Mouse (Mus musculus) neural tube, embryonic 11.5 days (tissue): Measurements from ENCODE around the gene Kank2. TPM values are rescaled to one million over a fixed set of nuclear protein-coding genes. Genes with fewer than 3 reads are reported as not detected.

ENCODE experiments used
- ATAC-seq: fragments of 200-750 bp; cut with Nextera tagmentation; 2 replicates; pipeline ENCODE4 v1.8.0; 2017; ENCODE audit warnings: moderate number of reproducible peaks, mild to moderate bottlenecking, moderate TSS enrichment, moderate library complexity; ENCODE audit not compliant: insufficient read depth, low FRiP score, low TSS enrichment
- DNase-seq: peaks from one replicate; pipeline ENCODE4 v3.0.0-alpha.2; 2015; ENCODE audit warnings: low spot score
- H3K27ac ChIP-seq: fragments of 300-500 bp; sonication (generic); 2 replicates; pipeline ENCODE4 v1.5.1; 2014; ENCODE audit warnings: low read depth, mild to moderate bottlenecking, low read length
- H3K27me3 ChIP-seq: fragments of 300-500 bp; sonication (generic); 2 replicates; pipeline ENCODE4 v1.6.1; 2014; ENCODE audit warnings: mild to moderate bottlenecking, low read length, mixed read lengths; ENCODE audit not compliant: control insufficient read depth, insufficient read depth
- H3K36me3 ChIP-seq: fragments of 300-500 bp; sonication (generic); 2 replicates; pipeline ENCODE4 v1.6.1; 2014; ENCODE audit warnings: mild to moderate bottlenecking, low read length, moderate library complexity, mixed read lengths; ENCODE audit not compliant: control insufficient read depth, insufficient read depth
- H3K4me1 ChIP-seq: fragments of 300-500 bp; sonication (generic); 2 replicates; pipeline ENCODE4 v1.6.1; 2014; ENCODE audit warnings: low read length, mixed read lengths; ENCODE audit not compliant: control insufficient read depth, insufficient read depth
- H3K4me2 ChIP-seq: fragments of 300-500 bp; sonication (generic); 2 replicates; pipeline ENCODE4 v1.6.1; 2014; ENCODE audit warnings: low read depth, mild to moderate bottlenecking, moderate library complexity
- H3K4me3 ChIP-seq: fragments of 300-500 bp; sonication (generic); 2 replicates; pipeline ENCODE4 v1.5.1; 2014; ENCODE audit warnings: low read depth, low read length
- H3K9ac ChIP-seq: fragments of 300-500 bp; sonication (generic); 2 replicates; pipeline ENCODE4 v1.6.1; 2014; ENCODE audit warnings: mild to moderate bottlenecking, low read length
- H3K9me3 ChIP-seq: fragments of 300-500 bp; sonication (generic); 2 replicates; pipeline ENCODE4 v1.6.1; 2016; ENCODE audit warnings: low read length; ENCODE audit not compliant: control insufficient read depth
- WGBS: fragments of 180-500 bp; shearing (Covaris S2); extraction: QIAGEN DNeasy Blood & Tissue Kit; methylation state at CpG from one replicate; pipeline ENCODE4 v1.1.7; 2014; 5-methylcytosine and 5-hydroxymethylcytosine counted together
- polyA plus RNA-seq: library from polyadenylated mRNA; unstranded; fragments of >200 nt; fragmentation: Nextera tagmentation; extraction: Ambion mirVana; gene quantifications from 2 replicates; pipeline ENCODE4 v1.2.1, GENCODE M21; 2014

Gene Kank2
- polyA plus RNA-seq, 1 experiment from 2014 or later, result 3.7 TPM

DNA sequence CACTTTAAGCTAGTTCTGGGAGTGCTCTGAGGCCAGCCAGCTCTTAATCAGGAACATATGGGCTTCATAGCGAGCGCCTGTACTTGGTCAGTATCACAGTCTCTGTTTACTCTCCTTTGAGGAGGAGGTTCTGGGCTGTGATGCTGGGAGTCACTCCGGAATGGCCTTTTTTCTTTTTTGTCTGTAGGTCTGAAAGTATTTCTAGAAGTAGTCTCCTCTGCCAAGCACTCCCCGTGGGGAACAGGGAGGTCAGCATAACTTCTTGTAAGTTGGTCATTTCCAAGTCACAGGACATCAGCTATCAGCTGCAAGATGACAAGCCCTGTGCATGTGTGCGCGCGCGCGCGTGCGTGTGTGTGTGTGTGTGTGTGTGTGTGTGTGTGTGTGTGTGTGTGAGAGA, 30.6 kb downstream of the Kank2 start:
- Histone ChIP-seq H3K27ac (no peak overlapping the region), H3K9ac (no peak overlapping the region; the same call in 1 of the 2 replicates)
- ATAC-seq, result no peak

DNA sequence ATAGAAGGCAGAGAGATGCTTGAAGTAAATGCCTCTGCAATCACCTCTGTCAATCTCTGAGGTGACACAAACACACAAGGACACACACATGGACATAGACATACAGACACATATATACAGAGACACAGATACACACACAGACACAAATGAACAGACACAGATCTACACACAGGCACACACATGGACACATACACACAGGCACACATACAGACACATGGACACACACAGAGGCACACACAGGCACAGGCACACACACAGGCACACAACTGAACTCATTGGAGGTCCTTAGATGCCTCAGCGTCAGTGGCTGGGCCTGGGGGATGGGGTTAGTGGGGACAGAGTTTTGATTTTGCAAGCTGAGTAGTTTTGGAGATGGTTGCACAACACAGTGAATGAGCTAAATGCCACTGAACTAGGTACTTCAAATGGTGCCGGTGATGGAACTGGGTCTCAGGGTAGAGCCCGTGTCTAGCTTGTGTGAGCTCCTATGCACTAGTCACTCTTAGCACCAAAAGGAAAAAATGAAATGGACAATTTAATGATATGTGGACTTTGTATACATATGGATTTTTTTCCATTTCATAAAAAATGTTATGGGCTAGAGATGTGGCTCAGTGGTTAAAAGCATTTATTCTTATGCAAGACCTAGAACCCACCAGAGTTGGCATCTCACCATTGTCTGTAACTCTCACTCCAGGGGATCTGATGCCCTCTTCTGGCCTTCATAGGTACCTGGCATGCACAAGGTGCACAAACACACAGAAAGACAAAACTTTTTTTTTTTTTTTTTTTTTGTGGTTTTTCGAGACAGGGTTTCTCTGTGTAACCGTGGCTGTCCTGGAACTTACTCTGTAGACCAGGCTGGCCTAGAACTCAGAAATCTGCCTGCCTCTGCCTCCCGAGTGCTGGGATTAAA, 34.2 kb downstream of the Kank2 start:
- H3K27ac ChIP-seq, result no peak overlapping the region
- peaks cover 4% of the 10 kb centered on the region; the same call in 1 of the 2 replicates for H3K4me1 ChIP-seq
- H3K4me2 ChIP-seq, result no peak overlapping the region
- no peaks in the 10 kb centered on the region for H3K27me3 ChIP-seq
- WGBS, result 96% methylated on average over 6 of the region's 6 CpGs
- no peaks in the 10 kb centered on the region; the same call in 1 of the 2 replicates for H3K36me3 ChIP-seq
- DNase-seq (no peak), ATAC-seq (no peak)
- H3K4me3 ChIP-seq, result no peak overlapping the region
- H3K9ac ChIP-seq, result no peak overlapping the region
- no peaks in the 10 kb centered on the region for H3K9me3 ChIP-seq

More for the DNA sequence above, 30.6 kb downstream of the Kank2 start:
- Histone ChIP-seq H3K4me1 (peaks cover 4% of the 10 kb centered on the region; the same call in 1 of the 2 replicates), H3K4me3 (no peak overlapping the region), H3K27me3 (no peaks in the 10 kb centered on the region), H3K9me3 (no peaks in the 10 kb centered on the region), H3K4me2 (no peak overlapping the region), H3K36me3 (no peaks in the 10 kb centered on the region; the same call in 1 of the 2 replicates)
- 72% methylated on average over 11 of the region's 11 CpGs for WGBS
- no peak for DNase-seq

DNA sequence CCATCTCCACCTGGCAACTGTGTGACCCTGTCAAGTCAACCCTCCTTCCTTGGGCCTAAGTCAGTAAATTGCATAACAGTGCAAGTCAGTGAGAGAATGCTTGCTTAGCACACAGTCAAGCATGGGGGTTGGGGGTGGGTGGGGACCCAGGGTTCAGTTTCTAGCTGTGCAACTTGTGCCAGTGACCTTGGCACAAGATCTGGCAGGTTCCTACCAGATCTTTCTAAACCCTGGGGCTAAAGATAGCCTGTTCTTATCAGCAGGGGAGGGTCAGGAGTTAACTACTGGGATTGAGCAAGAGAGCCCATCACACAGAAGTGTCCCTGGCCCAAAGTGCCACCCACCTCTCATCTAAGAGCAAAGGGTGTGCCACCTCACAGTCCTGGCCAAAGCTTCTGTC, 36.4 kb downstream of the Kank2 start:
- no peak overlapping the region for H3K27ac ChIP-seq
- H3K36me3 ChIP-seq, result peaks cover 2% of the 10 kb centered on the region; the same call in 1 of the 2 replicates
- ATAC-seq, result no peak
- H3K4me3 ChIP-seq, result no peak overlapping the region
- no peak for DNase-seq
- H3K4me1 ChIP-seq, result 0 out of 2 replicates have a peak, but pooled peaks cover 6% of the 10 kb centered on the region
- no peak overlapping the region for H3K4me2 ChIP-seq
- H3K9ac ChIP-seq, result no peak overlapping the region
- no peaks in the 10 kb centered on the region for H3K27me3 ChIP-seq
- no peaks in the 10 kb centered on the region for H3K9me3 ChIP-seq

DNA sequence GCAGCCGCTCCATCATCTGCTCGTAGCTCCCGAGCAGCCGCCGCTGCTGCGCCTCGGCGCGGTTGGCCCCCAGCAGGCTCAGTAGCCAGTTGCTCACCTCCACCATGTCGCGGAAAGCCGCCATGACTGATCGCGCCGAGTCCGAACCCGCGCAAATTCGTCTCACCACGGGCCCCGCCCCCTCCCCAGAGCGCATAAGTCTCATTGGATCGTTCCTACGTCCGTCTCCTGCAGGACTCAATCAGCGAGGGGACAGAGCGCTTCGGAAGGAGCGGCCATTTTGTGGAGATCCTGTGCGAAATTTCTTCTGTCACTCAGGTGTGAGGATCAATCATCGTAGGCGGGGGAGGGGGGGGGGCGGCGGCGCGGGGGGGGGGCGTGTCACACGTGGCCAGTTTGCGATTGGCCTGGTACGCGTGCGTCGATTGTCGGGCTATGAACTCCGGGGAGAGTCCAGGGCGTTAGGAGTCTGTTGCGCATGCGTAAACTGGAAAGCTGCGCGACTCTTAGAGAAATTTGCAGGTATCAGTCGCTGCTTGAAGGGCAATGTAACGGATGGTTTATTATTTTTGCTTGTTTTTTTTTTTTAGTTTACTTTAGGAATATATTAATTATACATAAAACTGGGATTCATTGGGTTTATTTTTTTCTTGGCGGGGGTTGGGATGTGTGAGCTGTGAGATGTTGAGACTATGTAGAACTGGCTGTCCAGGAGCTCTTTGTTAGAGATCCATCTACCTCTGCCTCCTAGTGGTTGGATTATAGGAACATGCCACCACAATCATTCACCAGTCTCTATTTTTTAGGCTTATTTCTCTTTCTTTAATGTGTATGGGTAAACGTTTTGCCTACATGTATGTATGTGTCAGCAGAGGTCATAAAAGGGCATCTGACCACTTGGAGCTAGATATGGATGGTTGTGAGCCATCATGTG, 38.1 kb downstream of the Kank2 start, which contains the start of gene Spc24:
Gene Spc24 (minus strand): TSS at position 149 of the 934 bp plus-strand sequence.
- peak; percentile 96 for ATAC-seq

DNA sequence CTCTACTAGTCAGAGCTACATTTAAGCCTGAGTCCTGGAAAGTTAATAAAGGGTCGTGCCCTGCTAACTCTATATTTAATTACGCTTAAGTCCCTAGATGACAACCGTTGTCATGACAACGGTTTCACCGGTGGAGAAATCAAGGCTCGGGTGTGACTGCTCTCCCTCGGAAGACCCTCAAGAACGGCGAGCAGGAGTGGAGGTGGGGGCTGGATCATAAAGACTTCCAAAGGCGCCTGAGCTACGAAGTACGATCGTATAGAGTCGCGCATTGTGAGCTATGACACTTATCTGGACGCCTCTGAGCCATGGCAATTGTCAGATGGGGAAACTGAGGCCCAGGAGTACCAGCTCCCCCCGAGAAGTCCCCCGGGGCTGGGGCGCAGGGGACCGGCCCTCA, 38.8 kb downstream of the Kank2 start:
- Histone ChIP-seq H3K4me2 (peak overlapping the region; percentile 80), H3K4me3 (peak overlapping the region; percentile 63), H3K4me1 (0 out of 2 replicates have a peak, but pooled peaks cover 6% of the 10 kb centered on the region), H3K27me3 (no peaks in the 10 kb centered on the region), H3K27ac (no peak overlapping the region), H3K9me3 (no peaks in the 10 kb centered on the region), H3K9ac (peak overlapping the region; percentile 82), H3K36me3 (peaks cover 5% of the 10 kb centered on the region; the same call in 1 of the 2 replicates)
- DNase-seq (no peak), ATAC-seq (peak; percentile 25)
- WGBS, result under 1% methylated on average over 20 of the region's 20 CpGs

More for the DNA sequence above, 38.1 kb downstream of the Kank2 start, which contains the start of gene Spc24:
- peak; percentile 94 for DNase-seq
- no peaks in the 10 kb centered on the region for H3K27me3 ChIP-seq
- no peak within 1 kb of the TSS for H3K27ac ChIP-seq
- WGBS, result 1% methylated on average over 46 of the region's 54 CpGs
- peak within 1 kb of the TSS; percentile 80 for H3K4me2 ChIP-seq
- H3K4me1 ChIP-seq, result 0 out of 2 replicates have a peak, but pooled peaks cover 6% of the 10 kb centered on the region
- peak within 1 kb of the TSS; percentile 82 for H3K9ac ChIP-seq
- no peaks in the 10 kb centered on the region for H3K9me3 ChIP-seq
- peak within 1 kb of the TSS; percentile 63 for H3K4me3 ChIP-seq
- peaks cover 5% of the 10 kb centered on the region; the same call in 1 of the 2 replicates for H3K36me3 ChIP-seq

DNA sequence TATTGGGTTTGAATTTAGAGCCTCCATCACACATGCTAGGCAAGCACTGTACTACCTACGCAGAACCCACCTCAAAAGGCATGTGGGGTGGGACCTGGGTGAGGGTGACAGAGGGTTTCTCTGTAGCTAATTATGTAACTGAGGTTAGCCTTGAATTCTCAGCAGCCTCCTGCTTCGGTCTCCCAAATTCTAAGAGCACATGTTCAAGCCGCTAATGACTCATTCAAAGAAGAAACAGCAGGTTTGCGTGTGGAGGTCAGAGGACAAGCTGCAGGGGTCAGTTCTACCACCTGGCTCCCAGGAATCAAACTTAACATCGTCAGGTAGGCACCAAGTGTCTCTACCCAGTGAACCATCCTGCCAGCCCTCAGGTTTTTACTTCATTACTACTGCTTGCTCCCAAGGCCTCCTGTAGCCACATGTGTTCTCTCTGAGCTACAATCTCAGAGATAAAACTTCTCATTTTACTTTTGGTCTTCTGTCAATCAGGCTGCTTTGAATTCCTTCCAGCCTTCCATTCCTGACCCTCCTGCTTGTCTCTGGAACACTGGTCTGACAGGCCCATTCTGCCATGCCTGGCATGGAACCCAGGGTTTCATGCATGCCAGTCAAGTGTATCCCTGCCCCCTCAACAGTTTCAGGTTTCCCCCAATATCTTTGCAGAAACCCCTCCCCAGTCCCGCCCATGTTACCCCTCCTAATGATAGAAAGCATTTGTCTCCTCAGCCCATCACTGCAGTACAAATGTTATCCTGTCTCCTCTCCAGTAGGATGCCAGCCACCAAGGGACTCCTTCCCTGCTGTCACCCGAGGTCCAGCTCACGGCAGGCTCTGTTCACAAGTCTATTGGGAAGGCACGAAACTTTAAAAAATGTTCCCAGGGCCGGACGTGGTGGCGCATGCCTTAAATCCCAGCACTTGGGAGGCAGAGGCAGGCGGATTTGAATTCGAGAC, 39.7 kb downstream of the Kank2 start:
- Histone ChIP-seq H3K4me2 (peak overlapping the region; percentile 80), H3K27me3 (no peaks in the 10 kb centered on the region), H3K27ac (no peak overlapping the region), H3K9me3 (no peaks in the 10 kb centered on the region), H3K36me3 (peaks cover 5% of the 10 kb centered on the region), H3K9ac (peak overlapping the region; percentile 82), H3K4me3 (peak overlapping the region; percentile 63), H3K4me1 (0 out of 2 replicates have a peak, but pooled peaks cover 6% of the 10 kb centered on the region)
- 62% methylated on average over 14 of the region's 14 CpGs for WGBS
- DNase-seq, result no peak
- ATAC-seq, result no peak

DNA sequence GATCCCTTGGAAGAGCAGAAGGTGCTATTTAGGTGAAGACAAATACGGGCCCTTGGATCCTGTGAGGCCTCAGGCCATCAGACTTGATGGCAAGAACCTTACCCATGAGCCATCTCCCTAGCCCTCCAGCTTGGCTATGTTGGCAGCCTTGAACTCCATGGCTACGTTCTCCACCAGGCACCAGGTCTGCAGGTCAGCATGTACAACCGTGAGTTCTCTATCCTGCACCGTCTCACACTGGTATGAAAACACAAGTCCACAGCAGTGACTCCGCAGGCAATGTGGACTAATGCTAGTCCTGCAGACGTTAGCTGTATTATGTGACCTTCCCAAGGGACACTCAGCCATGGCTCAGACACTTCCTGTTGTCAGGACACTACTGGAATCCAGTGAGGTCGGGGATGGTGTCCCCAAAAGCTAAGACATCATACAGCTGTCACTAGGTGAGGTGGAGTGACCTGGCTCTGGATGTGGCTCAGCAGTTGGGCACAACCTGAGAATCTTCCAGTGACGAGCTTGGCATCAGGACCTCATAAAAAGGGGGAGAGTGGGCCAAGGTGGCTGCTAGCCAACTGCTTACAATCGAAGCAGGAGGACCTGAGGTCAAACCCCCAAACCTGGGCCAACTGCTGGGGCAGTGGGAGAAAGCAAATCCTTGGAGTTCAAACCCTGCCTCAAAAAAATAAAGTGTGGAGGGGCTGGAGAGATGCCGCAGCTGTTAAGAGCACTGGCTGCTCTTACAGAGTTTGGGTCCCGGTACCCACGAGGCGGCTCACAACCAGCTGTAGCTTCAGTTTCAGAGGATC, 43.8 kb downstream of the Kank2 start:
- Histone ChIP-seq H3K4me2 (no peak overlapping the region), H3K36me3 (peaks cover 8% of the 10 kb centered on the region), H3K27ac (no peak overlapping the region), H3K4me3 (no peak overlapping the region), H3K9ac (no peak overlapping the region), H3K4me1 (0 out of 2 replicates have a peak, but pooled peaks cover 6% of the 10 kb centered on the region), H3K27me3 (no peaks in the 10 kb centered on the region), H3K9me3 (no peaks in the 10 kb centered on the region)
- WGBS, result 74% methylated on average over 13 of the region's 13 CpGs
- no peak for ATAC-seq
- no peak for DNase-seq
